Mouse (Mus musculus): ENCODE data around the gene Stmn3. TPM values are rescaled to one million over a fixed set of nuclear protein-coding genes. Genes with fewer than 3 reads are reported as not detected.

The Stmn3 gene
- polyA plus RNA-seq (2012; rRNA removed) (0.06 and 1.0 TPM in 2 replicates), polyA plus RNA-seq (2014; fragmentation: Nextera tagmentation; extraction: Ambion mirVana) (0.09 TPM in 1 of 2 replicates, not detected in the other)

DNA sequence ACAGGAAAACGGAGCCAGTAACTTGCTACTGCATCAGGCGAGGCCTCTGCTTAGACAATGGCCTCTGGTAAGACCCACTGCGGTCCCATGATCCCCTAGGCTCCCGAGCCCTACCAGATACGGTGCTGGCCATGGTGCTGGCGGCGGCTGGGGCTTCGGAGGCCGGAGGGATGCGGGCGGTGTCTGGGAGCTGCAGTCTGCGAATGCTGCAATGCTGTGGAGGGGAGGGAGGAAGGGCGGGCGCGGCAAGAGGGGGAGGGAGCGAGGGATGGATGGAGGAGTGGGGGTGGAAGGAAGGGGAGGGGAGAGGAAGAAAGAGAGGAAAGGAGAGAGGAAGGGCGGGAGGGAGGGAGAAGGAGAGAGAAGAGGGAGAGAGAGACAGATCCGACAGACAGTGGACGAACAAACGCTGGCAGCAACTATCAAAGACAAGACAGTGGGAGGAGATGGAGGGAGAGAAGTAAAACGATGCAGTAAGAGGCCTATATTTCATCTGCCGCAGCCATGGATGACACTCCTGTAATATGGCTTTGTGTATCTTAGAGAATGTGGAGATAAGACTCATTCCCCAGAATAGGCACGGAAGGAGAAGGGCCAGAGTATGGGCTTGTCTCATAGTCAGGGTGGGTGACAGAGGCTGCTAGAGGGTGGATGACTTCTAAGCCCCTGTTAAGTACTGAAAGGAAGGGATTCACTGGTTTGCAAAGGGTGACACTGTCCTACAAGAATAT lies at the start of gene Stmn3:
Gene Stmn3, minus strand, starts transcription at position 421 of the 731 bp plus-strand sequence.
- DNase-seq (ENCODE audit: low read depth in 3 of 3, low spot score in 3 of 3), result no peak
- no peak within 1 kb of the TSS for H3K4me3 ChIP-seq (ENCODE audit: insufficient read depth in 1 of 2, low read depth in 2 of 2, low read length in 2 of 2)
- 5% methylated on average over 23 of the region's 23 CpGs for WGBS (ENCODE audit: insufficient replicate concordance)

DNA sequence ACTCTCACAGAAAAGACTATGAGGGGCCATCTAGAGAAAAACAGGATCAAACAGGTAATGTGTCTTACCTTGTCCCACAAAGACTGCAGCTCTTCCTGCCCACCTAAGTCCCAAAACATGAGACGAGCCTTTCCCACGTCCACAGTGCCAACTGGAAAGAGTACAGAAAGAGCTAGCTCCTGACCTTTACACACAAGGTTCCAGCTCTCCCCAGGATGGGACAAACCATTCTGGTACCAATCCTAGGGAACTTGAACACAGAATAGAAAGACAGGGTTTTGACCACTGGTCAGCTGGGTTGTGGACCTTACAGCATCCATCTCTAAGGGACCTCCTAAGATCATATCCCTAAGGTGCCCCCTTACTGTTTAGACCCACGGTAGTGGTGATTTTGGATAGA lies 49.6 kb upstream of the Stmn3 start:
- TF ChIP-seq CTCF (IDR thresholded peaks at IDR 0.05; ENCODE audit: low read depth) (no peak), EP300 (IDR thresholded peaks at IDR 0.05; ENCODE audit: low read depth) (no peak)
- Histone ChIP-seq H3K9me3 (ENCODE audit: control insufficient read depth, low read length) (no peaks in the 10 kb centered on the region), H3K36me3 (replicated peaks; ENCODE audit: control insufficient read depth, insufficient read depth, low read depth) (peaks cover 10% of the 10 kb centered on the region), H3K4me2 (ENCODE audit: low read depth) (peak overlapping the region; percentile 78), H3K27ac (no peak overlapping the region), H3K4me1 (replicated peaks; ENCODE audit: control insufficient read depth in 2 of 2, insufficient read depth in 2 of 2, low read length in 1 of 2) (peaks cover 8 to 22% of the 10 kb centered on the region in 2 experiments), H3K9ac (replicated peaks) (peak overlapping the region; percentile 92; the same call in 1 of the 2 replicates), H3K27me3 (ENCODE audit: control insufficient read depth, insufficient read depth, low read length) (no peaks in the 10 kb centered on the region), H3K4me3 (ENCODE audit: insufficient read depth in 1 of 2, low read depth in 2 of 2, low read length in 2 of 2) (peak overlapping the region; percentile 87 to 97)
- 65% methylated on average over 3 of the region's 3 CpGs for WGBS (ENCODE audit: insufficient replicate concordance)
- ATAC-seq (ENCODE audit: insufficient read depth), result no peak
- DNase-seq (ENCODE audit: low read depth in 3 of 3, low spot score in 3 of 3), result no peak

More for the DNA sequence above, at the start of gene Stmn3:
- Histone ChIP-seq H3K4me2 (ENCODE audit: low read depth) (no peak within 1 kb of the TSS), H3K4me1 (replicated peaks; ENCODE audit: control insufficient read depth in 2 of 2, insufficient read depth in 2 of 2, low read length in 1 of 2) (peaks cover 3 to 5% of the 10 kb centered on the region in 2 experiments; a peak in 2 of 4 replicates), H3K27ac (no peak within 1 kb of the TSS), H3K36me3 (replicated peaks; ENCODE audit: control insufficient read depth, insufficient read depth, low read depth) (no peaks in the 10 kb centered on the region), H3K27me3 (ENCODE audit: control insufficient read depth, insufficient read depth, low read length) (peaks cover 48% of the 10 kb centered on the region), H3K9ac (replicated peaks) (no peak within 1 kb of the TSS), H3K9me3 (ENCODE audit: control insufficient read depth, low read length) (no peaks in the 10 kb centered on the region)
- TF ChIP-seq EP300 (IDR thresholded peaks at IDR 0.05; ENCODE audit: low read depth) (no peak), CTCF (IDR thresholded peaks at IDR 0.05; ENCODE audit: low read depth) (no peak)
- no peak for ATAC-seq (ENCODE audit: insufficient read depth)

DNA sequence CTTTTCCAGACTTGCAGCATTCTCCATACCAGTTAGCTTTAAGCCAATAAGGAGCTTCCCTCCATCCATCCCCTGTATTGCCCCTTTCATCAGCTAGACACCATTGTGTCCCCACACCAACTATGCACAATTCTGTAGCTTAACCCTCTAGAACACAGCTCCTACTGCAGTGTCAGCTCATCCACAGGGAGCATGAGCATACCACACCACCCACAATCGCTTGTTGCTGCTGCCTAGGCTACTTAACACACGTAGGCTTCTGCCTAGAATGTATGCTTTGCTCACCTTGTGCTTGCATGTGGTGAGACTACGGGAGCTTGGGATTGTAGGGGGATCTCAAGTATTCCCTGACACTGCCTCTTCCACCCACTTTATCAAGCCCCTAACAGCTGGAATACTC lies 42.5 kb upstream of the Stmn3 start:
- ATAC-seq (ENCODE audit: insufficient read depth) (no peak), DNase-seq (ENCODE audit: low read depth in 3 of 3, low spot score in 3 of 3) (no peak)
- H3K9me3 ChIP-seq (ENCODE audit: control insufficient read depth, low read length), result no peaks in the 10 kb centered on the region
- peaks cover 42% of the 10 kb centered on the region for H3K36me3 ChIP-seq (replicated peaks; ENCODE audit: control insufficient read depth, insufficient read depth, low read depth)
- 70% methylated on average over 3 of the region's 3 CpGs for WGBS (ENCODE audit: insufficient replicate concordance)
- no peak overlapping the region for H3K27ac ChIP-seq
- no peak overlapping the region for H3K4me3 ChIP-seq (ENCODE audit: insufficient read depth in 1 of 2, low read depth in 2 of 2, low read length in 2 of 2)
- H3K9ac ChIP-seq (replicated peaks), result no peak overlapping the region
- H3K4me1 ChIP-seq (replicated peaks; ENCODE audit: control insufficient read depth in 2 of 2, insufficient read depth in 2 of 2, low read length in 1 of 2), result no peaks in the 10 kb centered on the region
- H3K4me2 ChIP-seq (ENCODE audit: low read depth), result no peak overlapping the region
- TF ChIP-seq CTCF (IDR thresholded peaks at IDR 0.05; ENCODE audit: low read depth) (no peak), EP300 (IDR thresholded peaks at IDR 0.05; ENCODE audit: low read depth) (no peak)
- H3K27me3 ChIP-seq (ENCODE audit: control insufficient read depth, insufficient read depth, low read length), result no peaks in the 10 kb centered on the region

DNA sequence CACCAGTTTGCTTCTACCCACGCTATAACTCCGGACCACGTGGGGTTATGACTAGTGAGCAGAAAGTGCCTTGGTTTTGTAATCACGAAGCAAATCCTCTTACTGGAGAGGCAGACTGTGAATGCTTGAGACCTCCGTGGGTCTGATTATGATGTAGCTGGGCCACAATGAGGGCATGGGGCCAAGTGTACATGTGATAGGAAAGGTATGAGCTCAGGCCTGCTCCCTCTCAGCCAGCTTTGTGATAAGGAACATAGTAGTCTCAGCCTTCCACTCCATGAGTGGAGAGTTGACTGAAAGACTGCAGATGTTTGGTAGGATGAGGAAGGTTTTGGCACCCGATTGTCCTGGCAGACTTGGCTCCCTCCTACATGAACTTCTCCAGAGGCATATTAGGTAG lies 28.5 kb upstream of the Stmn3 start:
- Histone ChIP-seq H3K27me3 (ENCODE audit: control insufficient read depth, insufficient read depth, low read length) (no peaks in the 10 kb centered on the region), H3K4me1 (replicated peaks; ENCODE audit: control insufficient read depth in 2 of 2, insufficient read depth in 2 of 2, low read length in 1 of 2) (no peaks in the 10 kb centered on the region), H3K4me3 (ENCODE audit: insufficient read depth in 1 of 2, low read depth in 2 of 2, low read length in 2 of 2) (no peak overlapping the region), H3K4me2 (ENCODE audit: low read depth) (no peak overlapping the region), H3K9ac (replicated peaks) (no peak overlapping the region), H3K36me3 (replicated peaks; ENCODE audit: control insufficient read depth, insufficient read depth, low read depth) (peaks cover 28% of the 10 kb centered on the region), H3K27ac (no peak overlapping the region), H3K9me3 (ENCODE audit: control insufficient read depth, low read length) (no peaks in the 10 kb centered on the region)
- WGBS (ENCODE audit: insufficient replicate concordance), result 85% methylated on average over 6 of the region's 6 CpGs
- ATAC-seq (ENCODE audit: insufficient read depth) (no peak), DNase-seq (ENCODE audit: low read depth in 3 of 3, low spot score in 3 of 3) (no peak)
- TF ChIP-seq CTCF (IDR thresholded peaks at IDR 0.05; ENCODE audit: low read depth) (no peak), EP300 (IDR thresholded peaks at IDR 0.05; ENCODE audit: low read depth) (no peak)

DNA sequence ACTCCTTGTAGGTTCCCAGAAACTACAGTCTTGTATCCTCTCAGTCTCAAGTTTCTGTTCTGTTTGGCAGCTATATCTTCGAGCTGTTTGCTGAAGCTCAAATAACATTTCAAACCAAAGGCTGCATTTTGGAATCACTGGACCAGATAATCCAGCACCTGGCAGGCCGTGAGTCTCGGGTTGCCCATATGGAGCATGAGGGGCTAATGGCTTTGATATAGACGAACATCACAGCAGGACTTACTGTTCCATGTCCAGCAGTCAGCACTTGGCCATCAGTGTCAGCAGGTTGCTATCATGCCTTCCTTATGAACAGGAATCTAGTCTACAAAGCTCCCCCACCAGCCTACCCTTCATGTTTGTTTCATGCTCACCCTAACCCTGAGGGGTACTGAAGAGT lies 26.1 kb upstream of the Stmn3 start:
- no peak overlapping the region for H3K9ac ChIP-seq (replicated peaks)
- H3K4me3 ChIP-seq (ENCODE audit: insufficient read depth in 1 of 2, low read depth in 2 of 2, low read length in 2 of 2), result no peak overlapping the region
- 84% methylated on average over 4 of the region's 4 CpGs for WGBS (ENCODE audit: insufficient replicate concordance)
- H3K4me2 ChIP-seq (ENCODE audit: low read depth), result no peak overlapping the region
- H3K27ac ChIP-seq, result no peak overlapping the region
- H3K27me3 ChIP-seq (ENCODE audit: control insufficient read depth, insufficient read depth, low read length), result no peaks in the 10 kb centered on the region
- DNase-seq (ENCODE audit: low read depth in 3 of 3, low spot score in 3 of 3) (no peak), ATAC-seq (ENCODE audit: insufficient read depth) (no peak)
- H3K9me3 ChIP-seq (ENCODE audit: control insufficient read depth, low read length), result no peaks in the 10 kb centered on the region
- no peaks in the 10 kb centered on the region for H3K4me1 ChIP-seq (replicated peaks; ENCODE audit: control insufficient read depth in 2 of 2, insufficient read depth in 2 of 2, low read length in 1 of 2)
- TF ChIP-seq EP300 (IDR thresholded peaks at IDR 0.05; ENCODE audit: low read depth), result no peak
- TF ChIP-seq CTCF (IDR thresholded peaks at IDR 0.05; ENCODE audit: low read depth), result no peak
- H3K36me3 ChIP-seq (replicated peaks; ENCODE audit: control insufficient read depth, insufficient read depth, low read depth), result peaks cover 32% of the 10 kb centered on the region
